Mouse (Mus musculus) inflammation-experienced regulatory T-cells, adult 6 months (primary cell): Measurements from ENCODE around the gene Scgb2b7. TPM values are rescaled to one million over a fixed set of nuclear protein-coding genes. Genes with fewer than 3 reads are reported as not detected.
"Not testable (repeated sequence)": the region's sequence is repeated elsewhere in the genome, so short reads cannot be mapped to it uniquely, and the experiment has no call there.

Experiments
- ATAC-seq: one replicate; pipeline ENCODE4 v1.8.0; 2017
- polyA plus RNA-seq, 3 experiments: library from polyadenylated mRNA; unstranded; fragments of 100-300 nt; shearing (Covaris generic); gene quantifications; one replicate each; pipeline ENCODE4 v1.2.1; 2017

The Scgb2b7 gene
- polyA plus RNA-seq, result not detected

DNA sequence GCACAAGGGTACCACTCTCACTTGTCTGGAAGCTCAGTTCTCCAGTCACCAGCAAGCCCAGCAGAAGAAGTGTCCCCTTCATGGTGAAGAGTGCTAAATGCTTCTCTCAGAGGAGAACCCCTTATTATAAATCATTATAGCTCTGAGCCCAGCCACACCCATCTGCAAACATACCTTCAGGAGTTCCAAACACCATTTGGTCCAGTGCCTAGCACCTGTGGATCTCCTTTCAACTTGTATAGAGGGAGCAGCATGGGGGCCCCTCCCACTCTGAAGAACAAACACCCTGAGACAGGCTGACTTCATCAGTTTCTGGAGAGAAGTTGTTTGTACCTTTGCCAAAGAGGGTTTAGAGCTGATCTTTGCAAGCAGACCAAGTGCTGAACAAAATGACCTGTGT lies at the start of gene Scgb2b7:
TSS of gene Scgb2b7 (minus strand) at position 101 of the 400 bp plus-strand sequence.
- not testable (repeated sequence) for ATAC-seq

DNA sequence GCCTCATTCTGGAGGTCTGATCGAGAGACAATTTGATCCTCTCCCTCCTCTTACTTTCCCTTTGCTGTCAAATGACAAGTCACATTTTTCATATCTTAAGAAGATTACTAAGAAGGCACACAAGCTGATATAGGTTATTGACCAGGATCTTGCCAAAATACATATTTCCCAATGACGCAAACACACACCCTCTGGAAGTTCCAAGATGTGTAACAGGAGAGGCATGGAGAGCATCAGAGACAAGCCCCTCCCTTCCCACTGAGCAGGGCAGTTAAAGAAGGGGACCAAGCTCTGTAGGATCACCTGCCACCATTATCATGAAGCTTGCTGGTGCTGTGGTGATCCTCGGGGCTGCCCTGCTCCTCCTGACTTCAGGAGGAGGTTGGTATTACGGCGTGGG lies 6.8 kb upstream of the Scgb2b7 start, which contains the start of gene Scgb1b7:
TSS of gene Scgb1b7 (plus strand) at position 301 of the 400 bp plus-strand sequence.
- not testable (repeated sequence) for ATAC-seq

Other genes with a start within 250 kb of the Scgb2b7 start
- not detected for gene Scgb1b7, start 6.9 kb upstream of the Scgb2b7 start, polyA plus RNA-seq